Mouse (Mus musculus) midbrain, embryonic 15.5 days (tissue): Measurements from ENCODE around the gene Zfp523. TPM values are rescaled to one million over a fixed set of nuclear protein-coding genes. Genes with fewer than 3 reads are reported as not detected.

Experiments
- ATAC-seq: fragments of 200-750 bp; cut with Nextera tagmentation; replicated peaks from 2 replicates; pipeline ENCODE4 v1.8.0; 2017; ENCODE audit warnings: moderate TSS enrichment
- H3K27ac ChIP-seq: fragments of 300-500 bp; sonication (generic); 2 replicates; pipeline ENCODE4 v1.5.1; 2015; ENCODE audit warnings: mild to moderate bottlenecking, inconsistent platforms
- H3K27me3 ChIP-seq: fragments of 300-500 bp; sonication (generic); replicated peaks from 2 replicates; pipeline ENCODE4 v1.6.1; 2015; ENCODE audit warnings: inconsistent platforms
- H3K36me3 ChIP-seq: fragments of 300-500 bp; sonication (generic); replicated peaks from 2 replicates; pipeline ENCODE4 v1.6.1; 2015; ENCODE audit warnings: inconsistent platforms
- H3K4me1 ChIP-seq: fragments of 300-500 bp; sonication (generic); 2 replicates; pipeline ENCODE4 v1.6.1; 2015; ENCODE audit warnings: inconsistent platforms
- H3K4me2 ChIP-seq: fragments of 300-500 bp; sonication (generic); 2 replicates; pipeline ENCODE4 v1.6.1; 2015; ENCODE audit warnings: inconsistent platforms, mild to moderate bottlenecking, moderate library complexity
- H3K4me3 ChIP-seq: fragments of 300-500 bp; sonication (generic); 2 replicates; pipeline ENCODE4 v1.5.1; 2015; ENCODE audit warnings: mild to moderate bottlenecking, inconsistent platforms
- H3K9ac ChIP-seq: fragments of 300-500 bp; sonication (generic); 2 replicates; pipeline ENCODE4 v1.6.1; 2015; ENCODE audit warnings: mild to moderate bottlenecking, inconsistent platforms
- H3K9me3 ChIP-seq: fragments of 300-500 bp; sonication (generic); 2 replicates; pipeline ENCODE4 v1.6.1; 2016; ENCODE audit warnings: inconsistent platforms
- WGBS: fragments of 180-500 bp; shearing (Covaris S2); methylation state at CpG from one replicate; pipeline ENCODE4 v1.1.7; 2015; ENCODE audit warnings: mixed read lengths; 5-methylcytosine and 5-hydroxymethylcytosine counted together
- polyA plus RNA-seq: library from polyadenylated mRNA; unstranded; fragments of >200 nt; fragmentation: Nextera tagmentation; extraction: Ambion mirVana; gene quantifications from 2 replicates; pipeline ENCODE4 v1.2.1, GENCODE M21; 2015

The Zfp523 gene
- polyA plus RNA-seq, 1 experiment from 2014 or later = 55.0 TPM

DNA sequence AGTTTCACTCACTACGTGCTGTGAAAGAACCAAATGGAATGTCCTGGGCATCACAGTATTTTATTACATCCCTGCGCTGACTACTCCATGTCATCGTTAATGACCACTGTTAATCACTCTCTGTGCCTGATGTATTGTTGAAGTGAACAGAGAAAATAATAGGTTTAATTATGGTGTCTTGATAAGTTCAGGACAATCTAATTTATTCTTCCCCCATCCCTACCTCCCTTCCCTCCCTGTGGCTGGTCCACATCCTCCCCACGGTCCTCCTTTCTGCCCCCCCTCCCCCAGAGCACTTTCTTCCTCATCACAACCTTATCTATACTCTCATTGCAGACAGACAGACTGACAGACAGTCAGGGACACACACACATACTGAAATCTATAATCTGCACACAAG is 77.9 kb downstream of the Zfp523 start:
- H3K4me1 ChIP-seq = peaks cover 7% of the 10 kb centered on the region; the same call in 1 of the 2 replicates
- no peak overlapping the region for H3K9ac ChIP-seq
- no peak overlapping the region for H3K4me3 ChIP-seq
- ATAC-seq = no peak
- WGBS = 57% methylated on average over 4 of the region's 4 CpGs
- H3K36me3 ChIP-seq = no peaks in the 10 kb centered on the region
- no peak overlapping the region for H3K4me2 ChIP-seq
- H3K9me3 ChIP-seq = no peaks in the 10 kb centered on the region
- no peaks in the 10 kb centered on the region for H3K27me3 ChIP-seq
- H3K27ac ChIP-seq = no peak overlapping the region

Other genes with a start within 250 kb of the Zfp523 start
- gene Tcp11, start 96.5 kb upstream of the Zfp523 start, polyA plus RNA-seq = 1.9 and 2.2 TPM in 2 replicates
- gene Scube3, start 35.0 kb upstream of the Zfp523 start, polyA plus RNA-seq = 6.0 and 6.4 TPM in 2 replicates
- gene Def6, start 30.6 kb downstream of the Zfp523 start, polyA plus RNA-seq = 5.3 and 7.3 TPM in 2 replicates
- gene Ppard, start 55.6 kb downstream of the Zfp523 start, polyA plus RNA-seq = 1.8 TPM in 2 replicates
- gene Fance, start 136.4 kb downstream of the Zfp523 start, polyA plus RNA-seq = 27.8 and 28.5 TPM in 2 replicates
- 307 and 313 TPM in 2 replicates for gene Rpl10a, start 151.3 kb downstream of the Zfp523 start, polyA plus RNA-seq
- 1.4 and 2.1 TPM in 2 replicates for gene Tead3, start 173.7 kb downstream of the Zfp523 start, polyA plus RNA-seq
- 1.3 and 1.9 TPM in 2 replicates for gene Tulp1, start 188.1 kb downstream of the Zfp523 start, polyA plus RNA-seq